Mouse (Mus musculus): Measurements from ENCODE around the gene Zfp541.

The Zfp541 gene

GRCm38 (mm10) chr7:16080581-16080980 lies 19.0 kb downstream of the Zfp541 start:
- no peak for DNase-seq (ENCODE audit: low read depth)

- no peak for DNase-seq (ENCODE audit: low read depth)
Measured at GRCm38 (mm10) chr7:16083361-16083760, 21.7 kb downstream of the Zfp541 start.

GRCm38 (mm10) chr7:16087587-16087986 lies 26.0 kb downstream of the Zfp541 start:
- DNase-seq (ENCODE audit: low read depth), result no peak

GRCm38 (mm10) chr7:16094592-16094991 lies 33.0 kb downstream of the Zfp541 start:
- DNase-seq (ENCODE audit: low read depth), result no peak

- peak; percentile 99 for DNase-seq (ENCODE audit: low read depth)
Measured at GRCm38 (mm10) chr7:16098021-16099017, 36.7 kb downstream of the Zfp541 start, which contains the start of gene Napa. Napa (plus strand) TSS chr7:16098458.

GRCm38 (mm10) chr7:16099901-16100300 lies 38.3 kb downstream of the Zfp541 start:
- DNase-seq (ENCODE audit: low read depth), result no peak

- no peak for DNase-seq (ENCODE audit: low read depth)
Measured at GRCm38 (mm10) chr7:16101081-16101480, 39.5 kb downstream of the Zfp541 start.

- DNase-seq (ENCODE audit: low read depth), result no peak
Measured at GRCm38 (mm10) chr7:16101726-16102475, 40.3 kb downstream of the Zfp541 start.

- no peak for DNase-seq (ENCODE audit: low read depth)
Measured at GRCm38 (mm10) chr7:16102686-16103226, 41.1 kb downstream of the Zfp541 start.

- no peak for DNase-seq (ENCODE audit: low read depth)
Measured at GRCm38 (mm10) chr7:16103760-16104159, 42.1 kb downstream of the Zfp541 start.

- no peak for DNase-seq (ENCODE audit: low read depth)
Measured at GRCm38 (mm10) chr7:16104611-16105388, 43.2 kb downstream of the Zfp541 start.

GRCm38 (mm10) chr7:16108886-16109542 lies 47.4 kb downstream of the Zfp541 start:
- DNase-seq (ENCODE audit: low read depth), result no peak

GRCm38 (mm10) chr7:16110158-16110557 lies 48.5 kb downstream of the Zfp541 start:
- no peak for DNase-seq (ENCODE audit: low read depth)

- no peak for DNase-seq (ENCODE audit: low read depth)
Measured at GRCm38 (mm10) chr7:16111284-16112090, 49.9 kb downstream of the Zfp541 start.

- no peak for DNase-seq (ENCODE audit: low read depth)
Measured at GRCm38 (mm10) chr7:16116418-16116817, 54.8 kb downstream of the Zfp541 start.

GRCm38 (mm10) chr7:16117100-16117499 lies 55.5 kb downstream of the Zfp541 start:
- DNase-seq (ENCODE audit: low read depth), result no peak

GRCm38 (mm10) chr7:16119569-16120261 lies 58.1 kb downstream of the Zfp541 start, which contains the start of gene Kptn:
Kptn (plus strand) TSS chr7:16119895.
- peak; percentile 85 for DNase-seq (ENCODE audit: low read depth)

GRCm38 (mm10) chr7:16120262-16120600 lies 58.6 kb downstream of the Zfp541 start:
- no peak for DNase-seq (ENCODE audit: low read depth)

GRCm38 (mm10) chr7:16125829-16126228 lies 64.2 kb downstream of the Zfp541 start:
- no peak for DNase-seq (ENCODE audit: low read depth)

- no peak for DNase-seq (ENCODE audit: low read depth)
Measured at GRCm38 (mm10) chr7:16128344-16128743, 66.7 kb downstream of the Zfp541 start.
